Mouse (Mus musculus): ENCODE results near the gene P2ry12.

P2ry12 gene

DNA sequence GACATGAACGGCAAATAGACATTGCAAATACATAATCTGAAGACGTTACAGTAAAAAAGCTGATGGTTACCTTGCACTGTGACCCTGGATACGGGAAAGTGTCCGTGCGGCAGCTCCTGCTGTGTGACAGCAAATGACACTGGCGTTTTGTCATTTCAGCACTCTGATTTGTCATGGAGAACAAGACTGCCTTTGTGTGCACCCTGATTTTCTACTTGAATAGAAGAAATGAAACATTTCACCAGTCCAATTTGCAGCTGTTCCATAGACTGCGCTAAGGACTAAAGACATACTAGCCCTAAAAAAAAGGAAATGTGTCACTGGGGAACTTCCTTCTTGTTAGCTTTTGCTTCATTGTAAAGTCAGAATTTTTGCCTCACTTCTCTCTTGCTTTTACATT, at the start of gene P2ry12:
P2ry12 (minus strand) TSS at position 168 of the 400 bp plus-strand sequence.
- Histone ChIP-seq H3K4me1 (replicated peaks; ENCODE audit: low read depth, low read length) (peaks cover 19% of the 10 kb centered on the region), H3K4me3 (replicated peaks; ENCODE audit: low read length) (no peak within 1 kb of the TSS), H3K27me3 (ENCODE audit: insufficient read depth, low read length) (no peaks in the 10 kb centered on the region), H3K9me3 (ENCODE audit: low read length) (no peaks in the 10 kb centered on the region), H3K36me3 (ENCODE audit: insufficient read depth, low read length) (no peaks in the 10 kb centered on the region)
- TF ChIP-seq NANOG (IDR thresholded peaks at IDR 0.05; ENCODE audit: borderline replicate concordance, low read length) (no peak), POU5F1 (IDR thresholded peaks at IDR 0.05; ENCODE audit: borderline replicate concordance, low read length) (no peak), CTCF (conservative IDR thresholded peaks at IDR 0.05; ENCODE audit: low read length) (no peak)

DNA sequence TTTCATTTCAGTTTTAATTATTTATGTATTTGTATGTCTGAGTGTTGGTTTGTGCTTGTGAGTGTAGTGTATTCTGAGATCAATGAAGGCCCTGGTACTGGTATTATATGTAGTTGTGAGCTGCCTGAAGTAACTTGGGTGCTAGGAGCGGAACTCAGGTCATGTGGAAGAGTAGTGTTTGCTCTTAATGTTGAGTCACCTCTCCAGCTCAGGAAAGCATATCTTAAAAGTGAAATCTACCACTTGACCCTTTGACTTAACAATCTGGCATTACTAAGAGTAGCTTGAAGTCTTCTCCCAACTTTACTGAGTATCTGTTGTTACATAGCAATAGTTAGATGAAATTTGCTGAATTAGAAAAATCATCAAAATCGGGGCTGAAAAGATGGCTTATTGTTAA, 42.8 kb upstream of the P2ry12 start:
- Histone ChIP-seq H3K9me3 (ENCODE audit: low read length) (no peaks in the 10 kb centered on the region), H3K4me3 (replicated peaks; ENCODE audit: low read length) (no peak overlapping the region), H3K36me3 (ENCODE audit: insufficient read depth, low read length) (no peaks in the 10 kb centered on the region), H3K4me1 (replicated peaks; ENCODE audit: low read depth, low read length) (no peaks in the 10 kb centered on the region), H3K27me3 (ENCODE audit: insufficient read depth, low read length) (no peaks in the 10 kb centered on the region)
- TF ChIP-seq POU5F1 (IDR thresholded peaks at IDR 0.05; ENCODE audit: borderline replicate concordance, low read length) (no peak), CTCF (conservative IDR thresholded peaks at IDR 0.05; ENCODE audit: low read length) (no peak), NANOG (IDR thresholded peaks at IDR 0.05; ENCODE audit: borderline replicate concordance, low read length) (no peak)

DNA sequence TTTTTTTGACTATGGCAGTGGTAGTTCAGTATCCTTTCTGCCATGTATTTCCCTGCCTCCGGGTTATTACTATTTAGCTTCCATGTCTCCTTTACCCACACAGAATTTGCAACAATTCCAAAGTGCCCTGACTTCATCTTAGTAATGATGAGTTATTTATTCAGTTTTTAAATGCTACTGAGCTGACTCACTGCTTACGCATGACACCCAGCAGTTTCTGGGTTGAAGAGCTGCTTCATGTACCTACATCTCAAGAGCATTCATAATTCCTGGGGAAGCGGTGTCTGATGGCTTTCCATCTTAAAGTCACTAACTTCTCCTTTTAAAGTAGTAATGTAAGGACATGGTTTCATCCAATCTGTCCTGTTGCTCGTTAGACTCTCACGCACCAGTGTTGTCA, 42.3 kb upstream of the P2ry12 start:
- Histone ChIP-seq H3K9me3 (ENCODE audit: low read length) (no peaks in the 10 kb centered on the region), H3K4me3 (replicated peaks; ENCODE audit: low read length) (no peak overlapping the region), H3K36me3 (ENCODE audit: insufficient read depth, low read length) (no peaks in the 10 kb centered on the region), H3K27me3 (ENCODE audit: insufficient read depth, low read length) (no peaks in the 10 kb centered on the region), H3K4me1 (replicated peaks; ENCODE audit: low read depth, low read length) (no peaks in the 10 kb centered on the region)
- TF ChIP-seq CTCF (conservative IDR thresholded peaks at IDR 0.05; ENCODE audit: low read length) (no peak), POU5F1 (IDR thresholded peaks at IDR 0.05; ENCODE audit: borderline replicate concordance, low read length) (no peak), NANOG (IDR thresholded peaks at IDR 0.05; ENCODE audit: borderline replicate concordance, low read length) (no peak)

DNA sequence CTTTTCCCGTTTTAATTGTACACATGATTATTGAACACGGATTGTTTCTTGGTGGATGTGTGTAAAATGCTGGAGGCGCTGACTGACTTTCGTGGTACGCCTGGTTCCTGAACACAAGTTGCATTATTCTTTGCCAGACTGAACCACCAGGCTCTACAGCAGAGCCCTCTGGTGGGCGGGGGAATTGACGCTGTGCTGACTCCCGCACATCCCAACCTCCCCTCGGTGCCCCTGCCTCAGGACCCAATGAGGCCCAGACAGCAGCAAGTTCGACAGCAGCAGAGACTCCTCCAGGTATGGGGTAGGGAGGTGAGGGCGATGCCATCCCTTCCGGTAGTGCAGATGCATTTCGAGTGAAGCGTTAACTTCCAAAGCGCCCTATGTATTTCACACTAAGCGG, 35.0 kb upstream of the P2ry12 start:
- TF ChIP-seq POU5F1 (IDR thresholded peaks at IDR 0.05; ENCODE audit: borderline replicate concordance, low read length) (no peak), NANOG (IDR thresholded peaks at IDR 0.05; ENCODE audit: borderline replicate concordance, low read length) (no peak), CTCF (conservative IDR thresholded peaks at IDR 0.05; ENCODE audit: low read length) (peak; percentile 14; the same call in 1 of the 2 replicates)
- no peaks in the 10 kb centered on the region for H3K36me3 ChIP-seq (ENCODE audit: insufficient read depth, low read length)
- H3K9me3 ChIP-seq (ENCODE audit: low read length), result no peaks in the 10 kb centered on the region
- no peaks in the 10 kb centered on the region for H3K27me3 ChIP-seq (ENCODE audit: insufficient read depth, low read length)
- H3K4me3 ChIP-seq (replicated peaks; ENCODE audit: low read length), result no peak overlapping the region
- no peaks in the 10 kb centered on the region for H3K4me1 ChIP-seq (replicated peaks; ENCODE audit: low read depth, low read length)

DNA sequence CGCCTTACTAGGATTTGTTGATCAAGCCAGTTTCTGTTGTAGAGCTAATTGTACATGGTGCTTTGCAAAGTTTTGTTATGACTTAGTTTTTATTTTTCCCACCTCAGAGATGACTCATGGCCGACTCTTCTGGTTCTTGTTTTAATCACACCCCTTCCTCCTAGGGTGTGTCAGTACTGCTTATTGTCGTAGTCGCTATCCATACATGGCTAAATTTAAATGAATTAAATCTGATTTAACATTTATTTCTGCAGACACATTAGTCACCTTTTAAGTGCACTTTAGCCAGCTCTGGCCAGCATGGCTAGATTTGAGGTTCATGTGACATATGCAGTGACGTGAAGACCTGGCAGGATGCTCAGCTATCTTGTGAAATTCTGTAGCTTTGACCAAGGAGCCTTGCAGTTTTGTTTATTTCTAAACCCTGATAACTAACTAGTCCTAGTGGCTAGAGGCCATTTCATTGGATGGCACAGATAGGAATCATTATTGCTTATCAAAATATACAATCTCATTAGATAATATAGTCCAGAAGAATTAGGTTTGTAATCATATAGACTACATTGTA, 34.0 kb upstream of the P2ry12 start:
- Histone ChIP-seq H3K36me3 (ENCODE audit: insufficient read depth, low read length) (no peaks in the 10 kb centered on the region), H3K4me3 (replicated peaks; ENCODE audit: low read length) (no peak overlapping the region), H3K9me3 (ENCODE audit: low read length) (no peaks in the 10 kb centered on the region), H3K4me1 (replicated peaks; ENCODE audit: low read depth, low read length) (no peaks in the 10 kb centered on the region), H3K27me3 (ENCODE audit: insufficient read depth, low read length) (no peaks in the 10 kb centered on the region)
- TF ChIP-seq NANOG (IDR thresholded peaks at IDR 0.05; ENCODE audit: borderline replicate concordance, low read length) (no peak), POU5F1 (IDR thresholded peaks at IDR 0.05; ENCODE audit: borderline replicate concordance, low read length) (no peak), CTCF (conservative IDR thresholded peaks at IDR 0.05; ENCODE audit: low read length) (no peak)

DNA sequence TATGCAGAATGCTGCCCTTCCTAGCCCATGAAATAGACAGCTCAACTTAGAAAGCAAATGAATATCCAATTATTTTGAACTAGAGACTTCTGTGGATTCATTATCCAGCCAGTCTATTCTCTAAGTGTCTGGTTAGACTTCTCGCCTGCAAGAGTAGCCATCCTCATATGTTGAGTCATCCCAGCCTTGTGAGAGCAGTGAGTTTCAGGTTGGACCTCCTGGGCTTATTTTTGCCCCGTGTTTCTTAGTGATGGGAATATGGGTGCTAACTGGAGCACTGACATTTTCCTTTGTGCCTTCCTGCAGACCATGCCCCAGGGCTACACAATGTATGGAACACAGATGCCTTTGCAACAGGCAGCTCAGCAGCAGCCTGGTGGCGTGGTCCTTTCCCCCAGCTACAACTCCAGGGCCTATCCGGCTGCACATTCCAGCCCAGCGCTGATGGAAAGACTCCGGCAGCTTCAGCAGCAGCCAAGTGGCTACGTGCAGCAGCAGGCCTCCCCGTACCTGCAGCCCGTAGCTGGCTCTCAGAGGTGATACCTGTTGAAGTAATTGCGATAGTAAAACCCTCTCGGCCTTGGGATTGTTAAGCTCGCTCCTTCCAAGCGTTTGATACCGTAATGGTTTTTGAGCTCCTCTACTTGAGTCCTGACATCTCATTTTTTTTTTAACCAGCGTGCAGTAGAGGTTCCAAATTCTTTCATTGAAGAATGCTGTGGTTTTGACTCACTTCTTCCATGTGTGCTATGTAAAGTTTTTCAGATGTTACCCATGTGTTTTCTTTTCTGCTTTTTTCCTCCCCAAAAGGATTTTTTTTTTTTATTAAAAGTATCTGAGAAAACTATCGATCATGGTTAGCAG, 33.3 kb upstream of the P2ry12 start:
- TF ChIP-seq POU5F1 (IDR thresholded peaks at IDR 0.05; ENCODE audit: borderline replicate concordance, low read length), result no peak
- TF ChIP-seq CTCF (conservative IDR thresholded peaks at IDR 0.05; ENCODE audit: low read length), result no peak
- no peak for TF ChIP-seq NANOG (IDR thresholded peaks at IDR 0.05; ENCODE audit: borderline replicate concordance, low read length)
- Histone ChIP-seq H3K4me1 (replicated peaks; ENCODE audit: low read depth, low read length) (no peaks in the 10 kb centered on the region), H3K36me3 (ENCODE audit: insufficient read depth, low read length) (no peaks in the 10 kb centered on the region), H3K27me3 (ENCODE audit: insufficient read depth, low read length) (no peaks in the 10 kb centered on the region), H3K9me3 (ENCODE audit: low read length) (no peaks in the 10 kb centered on the region), H3K4me3 (replicated peaks; ENCODE audit: low read length) (no peak overlapping the region)

DNA sequence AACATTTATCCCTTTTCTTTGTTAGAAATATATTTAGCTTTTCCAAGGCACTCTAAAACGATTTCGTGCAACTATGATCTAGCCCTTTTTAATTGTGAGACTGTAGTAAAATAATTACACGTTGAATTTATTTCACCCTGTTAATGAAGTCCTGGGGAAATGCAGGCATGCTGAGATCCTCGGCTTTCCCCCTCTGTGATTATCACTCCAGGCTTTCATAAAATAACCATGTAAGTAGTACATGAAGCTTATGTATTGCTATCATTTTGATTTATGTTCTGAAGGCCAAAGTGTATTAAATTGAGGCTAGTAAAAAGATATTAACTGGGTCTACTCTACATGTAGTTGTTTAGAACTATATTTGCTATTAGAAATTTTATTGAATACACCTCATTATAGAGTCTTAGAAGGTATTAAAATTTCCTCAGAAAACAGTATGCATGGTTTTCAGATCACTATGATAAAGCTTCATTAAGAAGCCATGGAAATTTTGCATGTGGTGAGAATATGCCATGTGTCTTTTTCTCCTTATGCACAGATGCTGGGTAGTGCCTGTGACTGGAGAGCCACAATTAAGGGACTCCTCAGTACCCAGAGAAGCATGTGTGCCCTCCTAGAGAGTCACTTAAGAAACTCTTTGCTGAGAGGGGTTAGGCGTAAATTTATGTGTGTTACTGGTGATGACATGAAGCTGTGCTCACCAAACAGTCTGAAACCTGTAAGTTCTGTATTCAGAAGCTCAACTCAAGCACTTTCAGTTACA, 30.9 kb upstream of the P2ry12 start:
- Histone ChIP-seq H3K9me3 (ENCODE audit: low read length) (no peaks in the 10 kb centered on the region), H3K36me3 (ENCODE audit: insufficient read depth, low read length) (no peaks in the 10 kb centered on the region), H3K4me1 (replicated peaks; ENCODE audit: low read depth, low read length) (no peaks in the 10 kb centered on the region), H3K27me3 (ENCODE audit: insufficient read depth, low read length) (no peaks in the 10 kb centered on the region), H3K4me3 (replicated peaks; ENCODE audit: low read length) (no peak overlapping the region)
- TF ChIP-seq POU5F1 (IDR thresholded peaks at IDR 0.05; ENCODE audit: borderline replicate concordance, low read length) (no peak), CTCF (conservative IDR thresholded peaks at IDR 0.05; ENCODE audit: low read length) (no peak), NANOG (IDR thresholded peaks at IDR 0.05; ENCODE audit: borderline replicate concordance, low read length) (no peak)

DNA sequence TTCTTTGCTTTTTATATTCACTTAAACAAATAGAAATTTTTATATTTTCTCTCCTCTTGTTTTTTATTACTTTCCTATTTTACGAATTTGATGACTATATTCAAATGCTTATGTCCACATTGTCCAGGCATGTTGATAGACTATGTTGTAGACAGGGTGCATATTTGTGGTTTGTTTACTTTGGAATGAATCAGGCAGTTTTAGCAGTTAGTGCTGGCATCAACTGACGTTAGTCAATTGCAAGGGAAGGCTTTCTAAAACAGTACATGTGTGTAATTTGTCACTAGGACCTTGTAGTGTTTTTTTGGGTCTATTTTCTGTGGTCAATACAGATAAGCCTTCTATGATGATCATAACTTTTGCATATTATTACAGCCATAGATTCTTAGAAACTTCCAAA, 27.9 kb upstream of the P2ry12 start:
- H3K27me3 ChIP-seq (ENCODE audit: insufficient read depth, low read length), result no peaks in the 10 kb centered on the region
- H3K4me1 ChIP-seq (replicated peaks; ENCODE audit: low read depth, low read length), result no peaks in the 10 kb centered on the region
- no peaks in the 10 kb centered on the region for H3K9me3 ChIP-seq (ENCODE audit: low read length)
- H3K36me3 ChIP-seq (ENCODE audit: insufficient read depth, low read length), result no peaks in the 10 kb centered on the region
- H3K4me3 ChIP-seq (replicated peaks; ENCODE audit: low read length), result no peak overlapping the region
- TF ChIP-seq CTCF (conservative IDR thresholded peaks at IDR 0.05; ENCODE audit: low read length) (no peak), POU5F1 (IDR thresholded peaks at IDR 0.05; ENCODE audit: borderline replicate concordance, low read length) (no peak), NANOG (IDR thresholded peaks at IDR 0.05; ENCODE audit: borderline replicate concordance, low read length) (no peak)

Measured in E14TG2a.4 (cell line).